Mouse (Mus musculus) cerebellum, postnatal 14 days (tissue): ENCODE results near the gene Gm10037.

ENCODE experiments used
- DNase-seq, 2 experiments: peaks; one replicate each; pipeline ENCODE4 v3.0.0; 2021; ENCODE audit warnings: mixed read lengths in 2 of 2

Gene Gm10037

GRCm38 (mm10) chr13:67876699-67877254 is 45.9 kb downstream of the Gm10037 start:
- DNase-seq, result no peak

- no peak for DNase-seq
Observed at GRCm38 (mm10) chr13:67883966-67884365, 53.1 kb downstream of the Gm10037 start.
